Mouse (Mus musculus): ENCODE measurements around the gene Prcd. TPM values are rescaled to one million over a fixed set of nuclear protein-coding genes. Genes with fewer than 3 reads are reported as not detected.

The Prcd gene
- polyA plus RNA-seq, 1 experiment = 2.8 TPM

DNA sequence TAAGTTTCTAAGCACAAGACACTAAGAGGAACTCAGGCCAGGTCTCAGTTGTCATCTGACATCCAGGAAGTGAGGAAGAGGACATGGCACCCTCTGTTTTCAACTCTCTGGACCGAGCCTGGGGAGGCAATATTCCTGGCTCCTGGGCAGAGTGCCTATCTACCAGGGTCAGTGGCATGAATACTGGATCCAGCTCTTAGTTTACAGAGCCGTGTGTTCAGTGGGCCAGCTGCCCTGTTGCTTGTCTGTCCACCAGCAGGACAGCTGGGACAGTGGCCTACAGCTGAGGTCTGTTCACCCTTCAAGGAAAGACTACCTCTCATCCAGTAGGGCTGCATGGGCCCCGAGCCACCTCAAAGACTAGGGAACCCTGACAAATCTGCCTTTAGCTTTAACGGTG lies 27.8 kb downstream of the Prcd start:
- Histone ChIP-seq H3K4me1 (ENCODE audit: control insufficient read depth, insufficient read depth, low read length) (no peaks in the 10 kb centered on the region), H3K4me3 (replicated peaks; ENCODE audit: extremely low read depth, low read depth, low read length) (no peak overlapping the region)
- TF ChIP-seq POLR2A (IDR thresholded peaks at IDR 0.05; ENCODE audit: borderline replicate concordance, extremely low read depth, low read depth, low read length) (no peak), CTCF (IDR thresholded peaks at IDR 0.05; ENCODE audit: insufficient read depth, low read length) (no peak)
- whole genome bisulfite sequencing = 59% methylated on average over 4 of the region's 4 CpGs
- no peak for DNase-seq

DNA sequence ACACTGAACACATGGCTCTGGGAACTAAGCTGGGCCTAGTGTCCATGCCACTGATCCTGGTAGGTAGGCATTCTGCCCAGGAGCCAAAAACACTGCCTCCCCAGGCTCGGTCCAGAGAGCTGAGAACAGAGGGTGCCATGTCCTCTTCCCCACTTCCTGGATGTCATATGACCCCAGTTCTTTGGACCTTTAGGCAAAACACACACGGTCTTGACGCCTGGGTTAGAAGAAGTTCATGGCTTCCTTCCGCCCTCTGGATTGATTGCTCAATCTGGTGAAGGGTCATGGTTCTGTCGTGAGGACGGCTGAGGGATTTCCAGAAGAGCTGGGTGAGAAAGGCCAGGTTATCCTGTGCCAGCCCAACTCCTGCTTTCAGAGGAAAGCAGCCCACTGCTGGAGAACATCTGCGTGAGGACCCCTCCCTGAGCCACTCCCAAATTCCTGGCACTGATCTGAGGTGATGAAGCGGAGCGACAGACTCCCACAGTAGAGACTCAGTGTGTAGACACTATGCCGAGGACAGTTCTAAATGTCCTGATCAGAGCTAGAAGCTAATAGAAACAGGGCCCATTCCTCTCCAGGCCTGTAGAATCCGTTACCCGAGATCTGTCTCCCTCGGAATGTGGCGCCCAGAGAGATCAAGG lies 29.3 kb downstream of the Prcd start:
- DNase-seq = no peak
- 55% methylated on average over 14 of the region's 14 CpGs for WGBS
- no peak overlapping the region for H3K4me3 ChIP-seq (replicated peaks; ENCODE audit: extremely low read depth, low read depth, low read length)
- H3K4me1 ChIP-seq (ENCODE audit: control insufficient read depth, insufficient read depth, low read length) = no peaks in the 10 kb centered on the region
- TF ChIP-seq POLR2A (IDR thresholded peaks at IDR 0.05; ENCODE audit: borderline replicate concordance, extremely low read depth, low read depth, low read length) (no peak), CTCF (IDR thresholded peaks at IDR 0.05; ENCODE audit: insufficient read depth, low read length) (no peak)

DNA sequence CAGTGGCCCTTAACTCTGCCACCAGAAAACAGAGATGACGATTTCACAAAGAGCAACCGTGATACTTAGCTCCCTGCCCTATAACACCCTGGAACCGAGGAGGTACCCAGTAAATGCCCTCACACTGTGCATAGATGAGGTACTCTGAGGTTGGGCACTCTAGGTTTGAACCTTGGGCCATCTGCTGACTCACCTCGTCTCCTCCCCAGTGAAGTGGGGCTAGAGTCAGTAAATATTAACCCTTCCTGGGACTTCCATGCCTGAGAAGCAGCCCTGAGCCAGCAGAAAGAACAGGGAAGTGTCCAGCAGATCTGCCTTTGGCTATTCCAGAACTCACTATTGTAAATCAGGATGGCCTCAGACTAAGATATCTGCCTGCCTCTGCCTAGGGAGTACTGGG lies 30.4 kb downstream of the Prcd start:
- TF ChIP-seq POLR2A (IDR thresholded peaks at IDR 0.05; ENCODE audit: borderline replicate concordance, extremely low read depth, low read depth, low read length) (no peak), CTCF (IDR thresholded peaks at IDR 0.05; ENCODE audit: insufficient read depth, low read length) (no peak)
- 66% methylated on average over 4 of the region's 4 CpGs for WGBS
- DNase-seq = no peak

DNA sequence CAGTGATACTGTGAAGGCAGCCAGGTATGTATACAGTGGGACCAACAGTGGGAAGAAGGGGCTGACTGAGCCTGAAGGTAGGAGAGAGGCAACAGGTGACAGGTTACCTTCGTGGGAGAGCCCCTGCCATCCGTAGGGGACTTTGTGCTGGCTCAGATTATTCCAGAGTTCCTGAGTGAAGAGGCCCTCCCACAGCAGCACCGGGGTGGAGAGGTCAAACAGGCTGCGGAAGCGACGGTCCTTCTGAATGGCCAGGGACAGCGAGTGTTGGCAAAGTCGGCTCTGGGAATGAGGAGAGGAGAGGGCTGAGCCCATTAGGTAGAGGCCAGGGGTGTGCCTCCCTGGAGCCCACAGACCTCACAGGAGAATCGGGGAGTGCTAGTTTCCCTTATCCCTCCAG lies 32.4 kb downstream of the Prcd start:
- 70% methylated on average over 9 of the region's 9 CpGs for WGBS
- H3K4me1 ChIP-seq (ENCODE audit: control insufficient read depth, insufficient read depth, low read length) = peaks cover 2% of the 10 kb centered on the region; the same call in 1 of the 2 replicates
- no peak for DNase-seq
- TF ChIP-seq POLR2A (IDR thresholded peaks at IDR 0.05; ENCODE audit: borderline replicate concordance, extremely low read depth, low read depth, low read length) (no peak), CTCF (IDR thresholded peaks at IDR 0.05; ENCODE audit: insufficient read depth, low read length) (no peak)
- H3K4me3 ChIP-seq (replicated peaks; ENCODE audit: extremely low read depth, low read depth, low read length) = no peak overlapping the region

More for the DNA sequence above, 30.4 kb downstream of the Prcd start:
- Histone ChIP-seq H3K4me1 (ENCODE audit: control insufficient read depth, insufficient read depth, low read length) (no peaks in the 10 kb centered on the region), H3K4me3 (replicated peaks; ENCODE audit: extremely low read depth, low read depth, low read length) (no peak overlapping the region)

DNA sequence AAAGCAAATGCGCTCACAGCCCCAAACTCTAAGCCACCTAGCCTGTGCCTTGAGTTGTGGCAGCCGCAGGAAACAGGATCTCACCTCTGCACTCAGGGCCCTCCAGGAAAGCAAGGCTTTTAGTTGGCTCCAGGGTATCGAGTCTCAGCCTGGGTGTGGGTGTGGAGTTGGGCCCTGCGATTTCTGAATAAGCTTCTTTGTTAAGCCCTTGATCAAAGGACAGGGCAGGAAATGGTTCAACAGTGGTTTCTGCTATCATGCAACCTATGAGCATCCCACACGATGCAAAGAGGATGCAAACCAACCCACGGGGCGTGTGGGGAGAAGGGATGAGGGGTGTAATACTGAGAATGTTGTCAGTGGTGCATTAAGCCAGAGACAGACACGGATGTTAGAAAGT lies 34.6 kb downstream of the Prcd start:
- TF ChIP-seq POLR2A (IDR thresholded peaks at IDR 0.05; ENCODE audit: borderline replicate concordance, extremely low read depth, low read depth, low read length) (no peak), CTCF (IDR thresholded peaks at IDR 0.05; ENCODE audit: insufficient read depth, low read length) (no peak)
- Histone ChIP-seq H3K4me3 (replicated peaks; ENCODE audit: extremely low read depth, low read depth, low read length) (no peak overlapping the region), H3K4me1 (ENCODE audit: control insufficient read depth, insufficient read depth, low read length) (peaks cover 2% of the 10 kb centered on the region; the same call in 1 of the 2 replicates)
- WGBS = 63% methylated on average over 8 of the region's 8 CpGs
- DNase-seq = no peak

DNA sequence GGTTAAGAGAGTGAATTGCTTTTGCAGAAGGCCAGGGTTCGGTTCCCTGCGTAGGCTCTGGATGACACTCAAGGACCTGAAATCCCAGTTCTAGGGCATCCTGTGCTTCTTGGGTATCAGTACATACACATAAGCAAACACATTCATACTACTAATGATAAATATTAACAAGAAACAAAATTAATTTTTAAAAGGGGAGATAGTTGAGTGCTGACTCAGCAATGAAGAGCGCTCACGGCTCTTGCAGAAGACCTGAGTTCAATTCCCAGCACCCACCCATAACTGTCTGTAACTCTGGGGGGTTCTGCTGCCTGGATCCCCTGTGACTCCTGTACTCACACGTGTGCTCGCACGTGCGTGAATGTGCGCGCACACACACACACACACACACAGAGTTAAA lies 36.3 kb downstream of the Prcd start:
- H3K4me1 ChIP-seq (ENCODE audit: control insufficient read depth, insufficient read depth, low read length) = peaks cover 2% of the 10 kb centered on the region
- H3K4me3 ChIP-seq (replicated peaks; ENCODE audit: extremely low read depth, low read depth, low read length) = no peak overlapping the region
- DNase-seq = no peak
- TF ChIP-seq POLR2A (IDR thresholded peaks at IDR 0.05; ENCODE audit: borderline replicate concordance, extremely low read depth, low read depth, low read length) = no peak
- no peak for TF ChIP-seq CTCF (IDR thresholded peaks at IDR 0.05; ENCODE audit: insufficient read depth, low read length)
- 92% methylated on average over 10 of the region's 10 CpGs for WGBS

DNA sequence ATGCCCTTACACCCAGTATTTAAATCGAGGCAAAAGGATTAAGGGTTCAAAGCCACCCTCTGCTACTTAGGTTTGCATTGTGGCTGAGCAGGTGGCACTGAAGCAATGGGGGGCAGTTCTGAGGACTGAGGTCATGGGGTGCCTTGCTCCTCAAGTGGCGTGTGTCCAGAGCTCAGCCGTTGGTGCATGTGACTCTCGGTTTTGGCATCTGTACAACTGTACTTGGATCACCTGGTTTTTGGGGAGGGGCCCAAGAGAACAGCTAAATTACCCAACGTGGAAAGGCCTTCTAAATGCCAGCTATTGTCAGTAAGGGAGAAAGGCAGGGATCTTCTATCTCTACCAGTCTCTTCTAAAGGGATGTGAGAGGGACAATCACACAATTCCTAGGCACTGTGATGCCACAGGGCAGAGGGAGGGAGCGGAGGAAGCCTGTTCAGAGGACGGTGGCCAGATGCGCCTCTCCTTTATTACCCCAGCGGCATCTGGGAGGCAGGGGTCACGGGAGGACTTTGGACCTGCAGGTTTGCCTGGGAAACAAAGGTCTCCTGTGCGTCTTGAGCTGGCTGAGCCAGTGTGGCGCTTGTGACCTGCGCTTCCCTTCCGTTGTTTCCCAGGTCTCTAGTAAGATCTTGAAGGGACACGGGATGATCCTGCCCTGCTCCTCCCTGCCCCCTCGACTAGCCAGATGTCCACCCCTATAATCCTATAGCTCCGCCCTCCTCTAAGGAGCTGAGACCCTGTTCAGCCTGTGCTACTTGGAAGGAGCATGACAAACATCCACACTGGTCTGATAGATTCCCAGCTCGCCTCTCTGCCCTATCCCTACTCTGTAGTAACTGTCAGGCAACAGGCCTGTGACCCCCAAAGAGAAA lies 37.6 kb downstream of the Prcd start:
- peaks cover 11% of the 10 kb centered on the region for H3K4me1 ChIP-seq (ENCODE audit: control insufficient read depth, insufficient read depth, low read length)
- DNase-seq = no peak
- TF ChIP-seq POLR2A (IDR thresholded peaks at IDR 0.05; ENCODE audit: borderline replicate concordance, extremely low read depth, low read depth, low read length) (no peak), CTCF (IDR thresholded peaks at IDR 0.05; ENCODE audit: insufficient read depth, low read length) (no peak)
- WGBS = 63% methylated on average over 18 of the region's 18 CpGs
- H3K4me3 ChIP-seq (replicated peaks; ENCODE audit: extremely low read depth, low read depth, low read length) = no peak overlapping the region

DNA sequence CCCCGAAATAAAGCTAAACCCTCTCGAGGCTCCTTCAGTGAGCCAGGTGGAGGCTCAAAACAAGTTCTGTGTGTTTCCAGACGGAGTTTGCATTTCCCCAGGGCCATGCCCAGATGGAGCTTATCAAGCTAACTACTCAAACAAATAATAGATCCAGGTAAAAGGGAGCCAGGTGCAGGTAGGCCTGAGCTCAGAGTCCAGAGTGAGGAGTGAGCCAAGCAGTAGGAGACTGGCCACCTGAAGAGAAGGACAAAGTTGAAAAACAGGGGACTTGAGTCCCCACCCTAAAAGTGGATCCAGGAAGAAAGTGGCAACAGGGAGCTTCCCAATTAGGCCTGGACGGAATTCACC lies 40.5 kb downstream of the Prcd start:
- Histone ChIP-seq H3K4me3 (replicated peaks; ENCODE audit: extremely low read depth, low read depth, low read length) (peak overlapping the region; percentile 76), H3K4me1 (ENCODE audit: control insufficient read depth, insufficient read depth, low read length) (peaks cover 11% of the 10 kb centered on the region)
- WGBS = 49% methylated on average over 4 of the region's 4 CpGs
- TF ChIP-seq POLR2A (IDR thresholded peaks at IDR 0.05; ENCODE audit: borderline replicate concordance, extremely low read depth, low read depth, low read length) (no peak; the same call in 1 of the 2 replicates), CTCF (IDR thresholded peaks at IDR 0.05; ENCODE audit: insufficient read depth, low read length) (no peak)
- peak; percentile 25 for DNase-seq

DNA sequence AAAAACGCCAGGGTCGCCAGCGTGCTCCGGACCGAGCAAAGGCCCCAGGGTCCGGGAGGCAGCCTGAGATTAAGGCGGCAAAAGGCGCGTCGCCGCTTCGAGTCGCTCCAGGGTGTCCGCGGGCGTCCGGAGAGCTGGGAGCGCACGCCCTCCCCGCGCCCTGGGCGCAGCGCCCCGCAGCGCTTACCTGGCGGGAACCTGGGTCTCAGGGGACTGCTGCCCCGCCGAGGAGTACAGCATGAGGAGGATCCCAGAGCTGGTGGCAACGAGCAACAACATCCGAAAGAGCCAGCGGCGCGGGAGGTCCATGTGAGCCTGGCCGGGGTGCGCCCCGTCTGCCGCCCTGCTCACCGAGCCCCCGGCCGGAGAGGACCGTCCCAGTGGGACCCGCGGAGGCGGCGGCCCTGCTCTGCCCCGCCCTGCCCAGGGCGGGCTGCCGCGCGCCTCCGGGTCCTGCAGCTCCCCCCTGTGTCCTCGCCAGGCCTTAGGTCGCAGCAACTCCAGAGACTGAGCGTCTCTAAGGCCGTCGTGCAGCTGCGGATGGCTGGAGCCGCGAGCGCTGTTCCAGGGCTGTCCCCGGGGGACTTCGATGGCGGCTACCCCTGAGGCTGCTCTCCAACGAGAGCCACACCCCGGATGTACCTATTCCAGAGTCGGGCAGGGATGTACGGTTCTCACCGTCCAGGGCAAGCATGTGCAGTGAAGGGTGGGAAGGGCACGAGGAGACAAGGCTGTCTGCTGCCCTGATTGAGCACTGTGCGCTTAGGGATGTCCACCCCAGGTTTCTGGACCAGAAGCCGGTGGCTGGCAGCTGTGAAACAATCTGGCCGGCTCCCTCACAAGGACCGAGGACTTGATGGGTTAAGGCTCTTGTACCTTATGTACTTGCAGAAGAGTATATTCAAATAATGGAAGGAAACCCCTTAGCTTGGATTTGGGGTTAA lies 41.2 kb downstream of the Prcd start:
- DNase-seq = peak; percentile 54
- Histone ChIP-seq H3K4me3 (replicated peaks; ENCODE audit: extremely low read depth, low read depth, low read length) (peak overlapping the region; percentile 76), H3K4me1 (ENCODE audit: control insufficient read depth, insufficient read depth, low read length) (peaks cover 11% of the 10 kb centered on the region)
- TF ChIP-seq CTCF (IDR thresholded peaks at IDR 0.05; ENCODE audit: insufficient read depth, low read length) = no peak
- TF ChIP-seq POLR2A (IDR thresholded peaks at IDR 0.05; ENCODE audit: borderline replicate concordance, extremely low read depth, low read depth, low read length) = peak; percentile 45; the same call in 1 of the 2 replicates
- 3% methylated on average over 73 of the region's 73 CpGs for WGBS

Measured in lung, adult 2 months (tissue).